Mouse (Mus musculus) spleen, postnatal 4 days (tissue): Measurements from ENCODE around the gene Elof1.
"Not testable (repeated sequence)": the region's sequence is repeated elsewhere in the genome, so short reads cannot be mapped to it uniquely, and the experiment has no call there.

Experiments
- DNase-seq, 2 experiments: peaks; one replicate each; pipeline ENCODE4 v3.0.0; 2022; ENCODE audit warnings: low spot score in 2 of 2

The Elof1 gene

DNA sequence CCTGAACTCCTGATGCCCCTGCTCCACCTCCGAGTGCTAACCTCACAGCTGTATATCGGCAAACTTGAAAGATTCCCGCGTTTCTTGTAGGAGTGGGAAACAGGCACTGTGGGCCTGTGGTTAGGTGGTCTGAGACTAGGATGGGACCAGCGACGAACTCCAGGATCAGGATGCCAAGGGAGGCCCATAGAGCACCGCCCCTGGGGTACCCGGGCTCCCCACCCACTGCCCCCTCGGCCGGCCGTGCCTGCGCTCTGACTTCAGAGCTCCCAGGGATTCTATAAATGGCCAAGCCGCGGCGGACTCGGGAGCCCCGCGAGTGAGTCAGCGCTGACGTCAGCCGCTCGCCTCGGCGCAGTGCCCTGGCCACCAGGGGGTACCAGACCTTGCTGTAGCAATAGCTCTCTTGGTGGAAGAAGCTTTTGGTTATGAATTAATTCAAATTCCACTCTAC, 21.1 kb downstream of the Elof1 start:
- peak; percentile 85 to 91 for DNase-seq

- no peak for DNase-seq
These were observed 24.2 kb downstream of the Elof1 start for GRCm38 (mm10) chr9:22092746-22093145.

DNA sequence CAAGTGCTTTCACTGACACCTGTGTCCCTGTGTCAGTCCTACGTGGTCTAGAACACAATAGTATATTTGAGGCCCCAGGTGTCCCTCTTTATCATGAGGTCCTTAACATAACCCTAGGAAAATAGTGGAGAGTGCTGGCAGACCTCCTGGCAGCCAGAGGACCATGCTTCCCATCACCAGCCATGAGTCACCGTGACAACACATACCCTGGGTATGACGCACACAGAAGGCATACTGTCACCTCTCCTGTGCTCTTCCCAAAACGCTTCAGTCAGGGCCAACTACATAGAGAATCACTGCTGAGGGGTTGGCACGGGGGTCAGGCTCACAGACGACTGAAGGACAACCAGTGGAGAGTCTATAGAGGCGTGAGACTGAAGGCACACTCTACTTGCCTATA, 27.0 kb downstream of the Elof1 start:
- DNase-seq, result no peak

GRCm38 (mm10) chr9:22089281-22089680, 27.7 kb downstream of the Elof1 start:
- DNase-seq, result no peak

GRCm38 (mm10) chr9:22087034-22087618, 29.8 kb downstream of the Elof1 start:
- no peak for DNase-seq

GRCm38 (mm10) chr9:22086012-22086411, 31.0 kb downstream of the Elof1 start:
- DNase-seq, result no peak

- DNase-seq, result peak; percentile 92 to 94
These were observed 31.7 kb downstream of the Elof1 start, which contains the start of gene Ecsit for GRCm38 (mm10) chr9:22085022-22085834. Ecsit (minus strand) TSS chr9:22085438.

DNA sequence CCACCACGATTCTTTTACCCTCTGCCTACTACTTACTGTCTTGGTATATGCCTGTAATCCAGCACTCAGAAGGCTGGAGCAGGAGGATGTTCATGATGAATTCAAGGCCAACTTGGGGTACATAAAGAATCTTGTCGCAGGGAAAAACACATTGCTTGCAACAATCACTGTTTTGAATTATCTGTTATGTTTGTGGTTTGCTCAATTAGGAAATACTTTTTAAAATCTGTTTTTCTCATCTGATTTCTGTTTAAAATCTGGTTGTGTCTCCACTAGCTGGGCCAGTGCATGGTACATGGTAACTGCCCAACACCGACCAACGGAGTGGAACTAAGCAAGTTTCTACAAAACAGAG, 32.3 kb downstream of the Elof1 start:
- DNase-seq, result no peak

- no peak for DNase-seq
These were observed 40.7 kb downstream of the Elof1 start for GRCm38 (mm10) chr9:22076223-22076622.

GRCm38 (mm10) chr9:22075778-22076177, 41.2 kb downstream of the Elof1 start:
- DNase-seq, result not testable (repeated sequence)

DNA sequence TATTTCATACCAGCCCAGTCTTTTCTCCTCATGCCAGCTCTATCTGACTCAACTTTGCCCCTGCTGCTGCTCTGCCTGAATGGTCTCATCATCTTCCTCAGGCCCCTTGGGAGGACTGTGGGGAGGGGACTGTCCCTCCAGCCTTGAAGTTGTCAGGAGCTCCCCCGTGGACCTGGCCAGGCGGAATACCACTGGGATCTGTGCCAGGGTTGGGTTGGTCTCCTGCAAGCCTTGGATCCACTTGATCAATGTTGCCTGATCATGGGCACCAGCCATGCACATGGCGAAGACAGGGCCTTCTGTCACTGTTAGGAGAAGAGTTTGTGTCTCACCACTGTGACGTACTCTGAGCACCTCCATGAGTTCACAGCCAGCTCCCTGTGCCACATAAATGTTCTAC, 44.7 kb downstream of the Elof1 start:
- DNase-seq, result no peak

GRCm38 (mm10) chr9:22070791-22071573, 46.0 kb downstream of the Elof1 start, which contains the start of the genes Gm49318 and Zfp653:
Gm49318 (minus strand) TSS chr9:22071259.
Zfp653 (minus strand) TSS chr9:22071376.
- peak; percentile 95 to 98 for DNase-seq

- no peak for DNase-seq
These were observed 47.0 kb downstream of the Elof1 start for GRCm38 (mm10) chr9:22069881-22070553.

DNA sequence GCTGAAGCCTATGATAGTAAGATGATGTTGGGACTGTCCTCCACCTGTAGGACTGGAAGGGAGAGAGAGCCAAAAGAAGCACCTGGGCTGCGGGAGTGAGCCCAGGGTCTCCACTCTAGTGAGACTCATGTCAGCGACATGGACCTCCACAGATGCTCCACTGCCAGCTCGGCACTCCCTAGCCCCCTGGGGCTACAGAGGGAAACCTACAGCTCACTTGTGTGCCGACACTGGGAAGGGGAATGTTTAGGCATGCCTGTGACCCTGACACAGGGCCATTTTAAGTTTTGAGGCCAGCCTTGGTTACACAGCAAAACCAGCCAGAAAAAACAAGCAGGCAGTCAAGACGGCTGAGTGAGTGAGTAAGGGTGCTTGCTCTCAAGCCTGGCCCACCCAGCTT, 49.8 kb downstream of the Elof1 start:
- DNase-seq, result no peak

DNA sequence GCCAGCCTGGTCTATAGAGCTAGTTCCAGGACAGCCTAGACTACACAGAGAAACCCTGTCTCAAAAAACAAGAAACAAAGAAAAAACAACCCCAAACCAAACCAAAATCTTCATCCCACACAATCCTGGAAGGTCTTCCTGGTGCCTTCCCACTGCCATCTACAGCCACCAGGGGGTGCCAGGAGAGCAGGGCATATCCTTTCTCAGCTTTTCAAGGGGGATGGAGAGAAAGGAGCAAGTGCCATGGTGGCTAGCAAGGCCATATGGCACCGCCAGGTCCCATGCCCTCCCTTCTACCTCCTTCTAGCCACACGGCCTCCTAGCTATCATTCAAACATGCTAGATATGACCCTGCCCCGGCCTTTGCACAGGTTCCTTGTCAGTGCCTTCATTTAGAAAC, 50.5 kb downstream of the Elof1 start:
- peak; percentile 64 to 85 for DNase-seq

DNA sequence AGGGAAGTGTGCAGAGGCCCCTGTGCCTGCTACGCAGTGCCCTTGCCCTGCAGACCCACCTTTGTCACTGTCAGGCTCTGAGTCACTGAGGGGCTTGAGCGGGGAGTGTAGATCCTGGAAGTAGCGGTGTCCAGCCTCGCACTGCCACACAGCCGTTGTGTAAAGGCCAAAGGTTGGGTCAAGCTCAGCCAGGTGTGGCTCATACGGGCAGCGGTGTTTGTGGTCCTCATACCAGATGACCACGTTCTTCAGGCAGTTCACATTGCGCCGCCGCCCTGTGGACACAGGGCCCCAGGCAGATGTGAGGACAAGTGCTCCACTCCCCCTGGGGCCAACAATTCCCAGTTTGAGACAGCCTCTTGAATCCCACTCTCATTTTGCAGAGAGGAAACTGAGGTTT, 51.3 kb downstream of the Elof1 start:
- DNase-seq, result no peak

- DNase-seq, result no peak
These were observed 52.6 kb downstream of the Elof1 start for GRCm38 (mm10) chr9:22064341-22064740.
